Mouse (Mus musculus) ES-Bruce4 (cell line): Measurements from ENCODE around the gene Glra3.

Source experiments
- CTCF ChIP-seq: IDR thresholded peaks from one replicate; pipeline ENCODE4 v1.8.1; 2011; ENCODE audit warnings: low read depth, low read length
- POLR2A ChIP-seq: IDR thresholded peaks from one replicate; pipeline ENCODE4 v1.8.1; 2011; ENCODE audit warnings: low read length; ENCODE audit not compliant: insufficient read depth

DNA sequence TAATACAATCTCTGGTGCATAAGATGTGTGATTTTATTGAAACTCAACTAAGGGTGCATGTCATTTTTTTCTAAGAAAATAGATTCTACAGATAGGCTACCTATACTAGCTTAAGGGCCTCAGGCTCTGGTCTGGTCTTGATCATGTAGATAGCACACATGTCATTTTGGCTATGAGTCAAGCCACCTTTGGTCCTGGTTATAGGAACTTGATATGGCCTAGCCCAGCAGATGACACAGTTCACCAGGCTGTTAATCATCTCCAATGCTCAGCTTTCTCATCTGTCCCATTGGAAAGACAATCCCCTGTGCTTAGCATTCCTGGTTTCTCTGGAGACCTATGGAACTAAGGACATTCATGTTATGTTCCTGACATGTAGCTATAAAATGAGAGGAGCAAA lies 154.1 kb downstream of the Glra3 start:
- TF ChIP-seq CTCF (no peak), POLR2A (no peak)
